Mouse (Mus musculus) heart, postnatal 0 days (tissue): ENCODE results near the gene Slc6a9.

Source experiments
- CTCF ChIP-seq: IDR thresholded peaks from 2 replicates; pipeline ENCODE4 v1.5.1; 2016; ENCODE audit warnings: antibody characterized with exemption, control low read depth, low read depth
- EP300 ChIP-seq: IDR thresholded peaks from 2 replicates; pipeline ENCODE4 v1.6.1; 2016; ENCODE audit warnings: antibody characterized with exemption, low read depth

DNA sequence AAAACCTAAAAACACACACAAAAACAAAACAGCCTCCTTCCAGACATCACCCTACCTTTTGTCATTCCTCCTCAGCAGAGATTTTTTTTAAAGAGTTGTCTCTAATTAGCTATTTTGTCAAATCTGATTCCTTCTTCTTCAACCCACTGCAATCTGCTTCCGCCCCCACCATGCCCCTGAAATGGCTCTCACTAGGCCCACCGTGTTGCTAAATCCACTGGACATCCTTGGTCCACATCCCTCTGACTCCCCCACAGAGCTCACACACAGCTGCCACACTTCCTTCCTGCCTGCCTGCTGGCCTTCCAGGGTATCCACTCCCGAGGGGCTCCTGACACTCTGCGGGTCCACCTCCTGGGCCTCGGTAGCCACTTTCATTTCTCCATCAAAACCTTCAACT, 44.4 kb downstream of the Slc6a9 start:
- TF ChIP-seq CTCF (no peak), EP300 (no peak)
